Mouse (Mus musculus) heart, embryonic 13.5 days (tissue): ENCODE data around the gene Hspa4. TPM values are rescaled to one million over a fixed set of nuclear protein-coding genes. Genes with fewer than 3 reads are reported as not detected.

Experiments used
- ATAC-seq: fragments of 200-750 bp; cut with Nextera tagmentation; 2 replicates; pipeline ENCODE4 v1.8.0; 2017; ENCODE audit warnings: moderate TSS enrichment; ENCODE audit not compliant: insufficient number of reproducible peaks, low FRiP score, low TSS enrichment; ENCODE audit errors: extremely low read depth
- H3K27ac ChIP-seq: fragments of 300-500 bp; sonication (generic); replicated peaks from 2 replicates; pipeline ENCODE4 v1.5.1; 2015; ENCODE audit warnings: moderate library complexity, mild to moderate bottlenecking, inconsistent platforms
- H3K27me3 ChIP-seq: fragments of 300-500 bp; sonication (generic); replicated peaks from 2 replicates; pipeline ENCODE4 v1.6.1; 2015; ENCODE audit warnings: mild to moderate bottlenecking, inconsistent platforms
- H3K36me3 ChIP-seq: fragments of 300-500 bp; sonication (generic); 2 replicates; pipeline ENCODE4 v1.6.1; 2015; ENCODE audit warnings: mild to moderate bottlenecking, inconsistent platforms
- H3K4me1 ChIP-seq: fragments of 300-500 bp; sonication (generic); 2 replicates; pipeline ENCODE4 v1.6.1; 2015; ENCODE audit warnings: inconsistent platforms
- H3K4me2 ChIP-seq: fragments of 300-500 bp; sonication (generic); 2 replicates; pipeline ENCODE4 v1.6.1; 2015; ENCODE audit warnings: inconsistent platforms, mild to moderate bottlenecking, moderate library complexity
- H3K4me3 ChIP-seq: fragments of 300-500 bp; sonication (generic); 2 replicates; pipeline ENCODE4 v1.5.1; 2015; ENCODE audit warnings: moderate library complexity, mild to moderate bottlenecking, inconsistent platforms
- H3K9ac ChIP-seq: fragments of 300-500 bp; sonication (generic); 2 replicates; pipeline ENCODE4 v1.6.1; 2015; ENCODE audit warnings: inconsistent platforms, mild to moderate bottlenecking, moderate library complexity
- H3K9me3 ChIP-seq: fragments of 300-500 bp; sonication (generic); 2 replicates; pipeline ENCODE4 v1.6.1; 2016; ENCODE audit warnings: inconsistent platforms
- WGBS: fragments of 180-500 bp; shearing (Covaris S2); methylation state at CpG from one replicate; pipeline ENCODE4 v1.1.7; 2015; ENCODE audit warnings: mixed read lengths; 5-methylcytosine and 5-hydroxymethylcytosine counted together
- polyA plus RNA-seq: library from polyadenylated mRNA; unstranded; fragments of >200 nt; fragmentation: Nextera tagmentation; extraction: Ambion mirVana; gene quantifications from 2 replicates; pipeline ENCODE4 v1.2.1, GENCODE M21; 2015

Gene Hspa4
- polyA plus RNA-seq, 1 experiment from 2014 or later, result 61.3 TPM

DNA sequence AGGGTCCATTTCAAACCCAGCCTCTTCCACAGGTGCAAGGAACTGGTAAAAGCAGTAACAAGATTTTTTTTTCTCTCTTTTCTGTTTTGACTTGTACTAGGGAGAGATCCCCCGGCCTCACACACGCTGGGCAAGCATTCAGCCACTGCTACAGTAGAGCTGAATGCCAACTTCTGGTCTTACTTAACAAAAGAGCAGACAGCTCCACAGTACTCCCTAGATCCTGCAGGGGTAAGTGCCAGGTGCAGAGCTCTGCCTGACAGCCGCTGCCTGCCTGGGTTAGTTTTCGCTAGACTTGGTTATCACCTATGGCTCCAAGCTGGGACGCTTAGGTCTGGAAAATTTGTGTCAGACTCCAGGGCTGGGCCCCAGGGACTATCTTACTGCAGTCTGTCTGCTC, 50.6 kb downstream of the Hspa4 start:
- no peak overlapping the region for H3K9ac ChIP-seq
- H3K27ac ChIP-seq, result no peak overlapping the region
- H3K4me3 ChIP-seq, result no peak overlapping the region
- no peaks in the 10 kb centered on the region for H3K9me3 ChIP-seq
- H3K36me3 ChIP-seq, result peaks cover 3% of the 10 kb centered on the region; the same call in 1 of the 2 replicates
- H3K27me3 ChIP-seq, result no peaks in the 10 kb centered on the region
- no peak for ATAC-seq
- no peak overlapping the region for H3K4me2 ChIP-seq
- 52% methylated on average over 5 of the region's 5 CpGs for WGBS
- H3K4me1 ChIP-seq, result peaks cover 11% of the 10 kb centered on the region

DNA sequence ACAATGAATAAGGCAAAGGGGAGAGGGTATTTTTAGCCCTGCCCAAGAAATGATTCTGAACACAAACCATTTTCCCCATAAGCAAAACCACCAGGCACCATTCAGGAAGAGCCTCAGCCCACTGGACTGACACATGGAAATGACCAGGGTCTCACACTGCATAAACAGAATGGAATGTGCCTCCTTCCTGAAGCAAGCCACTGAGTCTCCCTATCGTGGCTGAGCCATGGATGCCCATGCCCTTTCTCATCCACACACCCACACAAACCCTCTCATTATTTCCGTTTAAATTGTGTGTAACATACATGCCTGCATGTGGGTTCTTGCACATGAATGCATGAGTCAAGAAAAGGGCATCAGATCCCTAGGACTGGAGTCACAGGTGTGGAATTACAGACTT, 54.7 kb downstream of the Hspa4 start:
- no peak overlapping the region for H3K27ac ChIP-seq
- WGBS, result 54% methylated on average over 2 of the region's 2 CpGs

DNA sequence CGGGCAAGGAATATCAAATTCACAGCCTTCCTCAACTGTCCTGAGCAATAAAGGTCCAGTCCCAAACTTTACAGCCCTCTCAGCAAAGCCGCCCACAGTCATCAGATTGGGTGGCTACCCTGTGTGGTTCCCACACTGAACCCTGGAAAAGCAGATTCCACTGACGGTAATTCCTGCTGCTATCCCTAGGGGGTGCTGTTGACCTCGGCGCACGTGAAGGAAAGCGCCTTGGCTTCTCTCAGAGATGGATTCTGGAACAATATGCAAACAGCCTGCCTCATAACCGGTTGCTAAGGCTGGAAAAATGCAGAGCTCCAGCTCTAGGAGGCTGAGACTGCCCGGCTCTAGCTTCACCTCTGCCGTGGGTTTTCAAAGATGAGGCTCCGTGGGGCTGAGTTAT, 57.1 kb downstream of the Hspa4 start:
- 42% methylated on average over 11 of the region's 11 CpGs for WGBS
- H3K9ac ChIP-seq, result no peak overlapping the region
- H3K9me3 ChIP-seq, result no peaks in the 10 kb centered on the region
- no peaks in the 10 kb centered on the region for H3K27me3 ChIP-seq
- no peaks in the 10 kb centered on the region for H3K36me3 ChIP-seq
- no peak overlapping the region for H3K4me3 ChIP-seq
- H3K4me2 ChIP-seq, result no peak overlapping the region
- no peaks in the 10 kb centered on the region for H3K4me1 ChIP-seq
- ATAC-seq, result no peak
- no peak overlapping the region for H3K27ac ChIP-seq

More for the DNA sequence above, 54.7 kb downstream of the Hspa4 start:
- ATAC-seq, result no peak
- Histone ChIP-seq H3K4me1 (peaks cover 10% of the 10 kb centered on the region), H3K36me3 (no peaks in the 10 kb centered on the region), H3K4me2 (no peak overlapping the region), H3K9me3 (no peaks in the 10 kb centered on the region), H3K4me3 (no peak overlapping the region), H3K27me3 (no peaks in the 10 kb centered on the region), H3K9ac (no peak overlapping the region)

DNA sequence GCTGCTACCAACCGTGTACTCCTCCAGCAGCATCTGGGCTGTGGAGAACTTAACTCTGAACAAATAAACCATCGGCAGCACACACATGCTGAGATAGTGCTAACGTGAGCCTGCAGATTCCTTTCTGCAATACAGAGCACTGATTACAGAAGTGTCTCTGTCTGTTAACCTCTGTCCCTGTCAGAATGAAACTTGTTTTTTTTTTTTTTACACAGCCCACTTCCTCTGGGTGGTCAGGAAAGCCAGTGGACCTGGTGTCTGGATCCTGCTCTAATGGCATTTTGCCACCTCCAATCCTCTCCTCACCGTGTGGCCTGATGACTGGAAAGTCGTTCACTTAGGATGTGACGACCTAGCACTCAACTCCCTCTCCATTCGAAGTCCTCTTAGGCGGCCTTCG, 66.7 kb downstream of the Hspa4 start:
- peaks cover 10% of the 10 kb centered on the region for H3K4me1 ChIP-seq
- ATAC-seq, result no peak; the same call in 1 of the 2 replicates
- WGBS, result 29% methylated on average over 9 of the region's 9 CpGs

DNA sequence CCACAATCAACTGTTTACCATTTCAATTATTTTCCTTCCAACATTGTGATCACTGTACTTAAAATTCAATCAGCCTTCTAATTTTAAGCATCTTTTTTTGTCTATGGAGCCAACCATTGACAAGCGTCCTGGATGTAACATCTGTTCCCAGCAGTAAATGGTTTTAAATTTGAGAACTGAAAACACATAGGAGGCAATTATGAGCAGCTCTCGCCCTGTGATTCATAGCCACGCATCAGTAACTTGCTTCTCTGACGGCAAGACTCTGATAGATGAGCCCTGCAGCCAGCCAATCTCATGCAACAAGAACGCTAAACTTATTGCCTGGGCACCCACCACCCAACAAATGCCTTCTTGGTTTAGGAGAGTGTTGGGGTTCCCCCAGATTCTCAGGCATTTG, 68.4 kb downstream of the Hspa4 start:
- no peak overlapping the region for H3K9ac ChIP-seq
- no peak overlapping the region for H3K4me2 ChIP-seq
- WGBS, result 80% methylated on average over 5 of the region's 5 CpGs
- H3K27me3 ChIP-seq, result no peaks in the 10 kb centered on the region
- H3K4me3 ChIP-seq, result no peak overlapping the region
- no peak for ATAC-seq
- H3K36me3 ChIP-seq, result no peaks in the 10 kb centered on the region
- peaks cover 10% of the 10 kb centered on the region for H3K4me1 ChIP-seq
- H3K27ac ChIP-seq, result no peak overlapping the region
- H3K9me3 ChIP-seq, result no peaks in the 10 kb centered on the region

More for the DNA sequence above, 66.7 kb downstream of the Hspa4 start:
- Histone ChIP-seq H3K9me3 (no peaks in the 10 kb centered on the region; the same call in 1 of the 2 replicates), H3K27me3 (no peaks in the 10 kb centered on the region), H3K4me3 (no peak overlapping the region), H3K4me2 (no peak overlapping the region), H3K9ac (no peak overlapping the region), H3K27ac (no peak overlapping the region), H3K36me3 (no peaks in the 10 kb centered on the region)

DNA sequence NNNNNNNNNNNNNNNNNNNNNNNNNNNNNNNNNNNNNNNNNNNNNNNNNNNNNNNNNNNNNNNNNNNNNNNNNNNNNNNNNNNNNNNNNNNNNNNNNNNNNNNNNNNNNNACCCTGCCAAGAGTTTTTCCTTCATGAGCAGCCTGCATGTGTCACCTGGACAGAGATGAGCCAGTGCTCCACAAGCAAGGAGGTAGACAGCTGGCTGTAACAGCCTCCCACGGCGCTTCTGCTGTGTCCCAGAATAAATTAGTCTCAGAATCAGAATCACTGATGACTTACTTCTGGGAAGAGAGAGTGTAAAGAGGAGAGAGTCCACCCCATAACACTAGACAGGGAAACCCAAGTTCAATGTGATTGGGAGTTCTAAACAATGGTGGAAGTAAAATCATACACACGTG, 71.2 kb downstream of the Hspa4 start:
- ATAC-seq, result no peak
- Histone ChIP-seq H3K4me2 (no peak overlapping the region), H3K36me3 (no peaks in the 10 kb centered on the region), H3K27me3 (no peaks in the 10 kb centered on the region), H3K9ac (no peak overlapping the region), H3K4me3 (no peak overlapping the region), H3K4me1 (peaks cover 10% of the 10 kb centered on the region), H3K27ac (no peak overlapping the region), H3K9me3 (no peaks in the 10 kb centered on the region)
- WGBS, result 87% methylated on average over 3 of the region's 3 CpGs

DNA sequence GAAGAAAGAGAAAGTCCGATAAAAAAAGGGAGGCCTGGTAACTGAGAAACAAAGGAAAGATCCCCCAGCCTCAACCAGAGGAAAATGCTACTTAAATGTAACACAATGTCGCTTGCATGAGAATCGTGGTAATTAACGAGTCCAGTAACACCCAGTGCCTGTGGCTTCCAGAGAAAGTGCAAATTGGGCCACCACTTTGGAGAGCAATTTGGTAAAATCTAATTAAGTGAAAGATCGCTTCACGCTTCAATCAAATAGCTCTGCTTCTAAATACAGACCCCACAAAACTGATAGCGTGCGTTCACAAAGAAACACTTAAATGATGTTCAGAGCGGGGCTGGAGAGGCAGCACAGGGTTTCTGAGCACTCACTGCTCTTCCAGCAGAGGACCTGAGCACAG, 89.4 kb downstream of the Hspa4 start:
- H3K4me2 ChIP-seq, result no peak overlapping the region
- no peak overlapping the region for H3K9ac ChIP-seq
- 70% methylated on average over 9 of the region's 9 CpGs for WGBS
- H3K4me1 ChIP-seq, result no peaks in the 10 kb centered on the region
- H3K27ac ChIP-seq, result no peak overlapping the region
- no peaks in the 10 kb centered on the region for H3K36me3 ChIP-seq
- H3K4me3 ChIP-seq, result no peak overlapping the region
- no peak for ATAC-seq
- no peaks in the 10 kb centered on the region for H3K9me3 ChIP-seq
- no peaks in the 10 kb centered on the region for H3K27me3 ChIP-seq

Other genes starting within 250 kb of the Hspa4 start
- gene Zcchc10, start 24.2 kb upstream of the Hspa4 start, polyA plus RNA-seq, result 13.6 and 15.8 TPM in 2 replicates
- 31.2 and 38.7 TPM in 2 replicates for gene Aff4, start 50.4 kb upstream of the Hspa4 start, polyA plus RNA-seq
- 0.51 TPM in 2 replicates for gene Leap2, start 122.7 kb upstream of the Hspa4 start, polyA plus RNA-seq
- gene Uqcrq, start 130.4 kb upstream of the Hspa4 start, polyA plus RNA-seq, result 1,048 and 1,267 TPM in 2 replicates
- 0.91 and 1.2 TPM in 2 replicates for gene Gdf9, start 130.6 kb upstream of the Hspa4 start, polyA plus RNA-seq
- gene Gm10447, start 156.7 kb upstream of the Hspa4 start, polyA plus RNA-seq, result 0.09 and 0.14 TPM in 2 replicates
- gene Shroom1, start 156.7 kb upstream of the Hspa4 start, polyA plus RNA-seq, result 3.0 TPM in 2 replicates
- not detected in 2 replicates for gene Gm9837, start 170.0 kb upstream of the Hspa4 start, polyA plus RNA-seq
- not detected in 2 replicates for gene Gm9945, start 179.7 kb upstream of the Hspa4 start, polyA plus RNA-seq
- gene Sowaha, start 179.8 kb upstream of the Hspa4 start, polyA plus RNA-seq, result 0.27 and 0.47 TPM in 2 replicates
- gene Sept8, start 218.8 kb upstream of the Hspa4 start, polyA plus RNA-seq, result 18.0 and 18.3 TPM in 2 replicates